ENCODE assay signal across 24 mouse cellular contexts in the genomic region with DNA sequence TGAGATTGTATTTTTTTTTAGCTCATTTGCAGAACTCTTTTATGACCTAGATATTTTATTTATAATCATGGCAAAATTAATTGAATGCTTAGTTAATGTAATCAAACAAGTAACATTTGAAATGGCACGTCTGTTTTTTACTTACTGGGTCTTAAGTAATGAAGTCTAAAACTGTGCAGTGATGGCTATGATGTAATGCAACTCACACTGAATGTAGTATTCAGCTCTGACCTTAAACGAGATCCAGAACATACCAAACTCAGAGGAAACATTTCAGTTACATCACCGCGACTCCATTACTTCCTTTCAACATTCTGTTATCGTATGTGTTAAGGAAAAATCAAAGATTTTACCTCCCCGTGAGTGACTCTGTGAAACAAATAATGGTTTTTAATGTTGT.
"Had no signal": no experiment of that assay in that cellular context is flagged by ENCODE, and none has a peak within 500 bp of the region (broad histone marks: within the 10 kb centered on the region; RNA-seq: fewer than 3 reads in every experiment).

No protein-coding gene starts in this region.

- H3K9ac ChIP-seq: heart, embryonic 13.5 days; heart, embryonic 15.5 days; hindbrain, embryonic 13.5 days; hindbrain, embryonic 15.5 days; kidney, embryonic 15.5 days; limb, embryonic 12.5 days had no signal

- H3K4me3 ChIP-seq: heart, adult 2 months; heart, embryonic 13.5 days; heart, embryonic 15.5 days; hindbrain, embryonic 13.5 days; hindbrain, embryonic 15.5 days; kidney, embryonic 15.5 days; layer of hippocampus, adult 2 months; left cerebral cortex, adult 2 months; limb, embryonic 10.5 days; limb, embryonic 12.5 days had no signal

- H3K27me3 ChIP-seq: heart, embryonic 13.5 days; heart, embryonic 15.5 days; hindbrain, embryonic 13.5 days; hindbrain, embryonic 15.5 days; kidney, embryonic 15.5 days; limb, embryonic 12.5 days had no signal

- H3K9me3 ChIP-seq: heart, embryonic 13.5 days; heart, embryonic 15.5 days; hindbrain, embryonic 13.5 days; hindbrain, embryonic 15.5 days; kidney, embryonic 15.5 days; limb, embryonic 10.5 days; limb, embryonic 12.5 days had no signal

- H3K4me1 ChIP-seq: heart, embryonic 13.5 days; heart, embryonic 15.5 days; hindbrain, embryonic 15.5 days; kidney, embryonic 15.5 days; limb, embryonic 10.5 days had no signal

- H3K36me3 ChIP-seq: heart, embryonic 13.5 days; heart, embryonic 15.5 days; hindbrain, embryonic 13.5 days; hindbrain, embryonic 15.5 days; kidney, embryonic 15.5 days; limb, embryonic 10.5 days; limb, embryonic 12.5 days had no signal

- ATAC-seq: hindbrain, postnatal 0 days; intestine, embryonic 16.5 days had no signal

- H3K4me2 ChIP-seq: heart, embryonic 11.5 days; heart, embryonic 13.5 days; heart, embryonic 15.5 days; hindbrain, embryonic 13.5 days; hindbrain, embryonic 15.5 days; kidney, embryonic 15.5 days; limb, embryonic 12.5 days had no signal

- H3K27ac ChIP-seq: heart, adult 2 months; heart, embryonic 13.5 days; heart, embryonic 15.5 days; hindbrain, embryonic 13.5 days; hindbrain, embryonic 15.5 days; hindbrain, postnatal 0 days; kidney, embryonic 15.5 days; layer of hippocampus, adult 2 months; left cerebral cortex, adult 2 months; limb, embryonic 10.5 days; limb, embryonic 12.5 days had no signal

- DNase-seq: gastrocnemius, postnatal 14 days; gastrocnemius, postnatal 36 days; heart, adult 2 months; heart, postnatal 14 days; heart, postnatal 36 days; kidney, adult 11 months; kidney, adult 2 months; kidney, adult 9 months; kidney, postnatal 10 days; kidney, postnatal 25 days; kidney, postnatal 4 days; liver had no signal
